Mouse (Mus musculus): Measurements from ENCODE around the gene Cdc34. TPM values are rescaled to one million over a fixed set of nuclear protein-coding genes. Genes with fewer than 3 reads are reported as not detected.

Gene Cdc34
- total and polyA plus RNA-seq, 2 experiments from 2014 or later = 61.9 to 67.9 TPM

DNA sequence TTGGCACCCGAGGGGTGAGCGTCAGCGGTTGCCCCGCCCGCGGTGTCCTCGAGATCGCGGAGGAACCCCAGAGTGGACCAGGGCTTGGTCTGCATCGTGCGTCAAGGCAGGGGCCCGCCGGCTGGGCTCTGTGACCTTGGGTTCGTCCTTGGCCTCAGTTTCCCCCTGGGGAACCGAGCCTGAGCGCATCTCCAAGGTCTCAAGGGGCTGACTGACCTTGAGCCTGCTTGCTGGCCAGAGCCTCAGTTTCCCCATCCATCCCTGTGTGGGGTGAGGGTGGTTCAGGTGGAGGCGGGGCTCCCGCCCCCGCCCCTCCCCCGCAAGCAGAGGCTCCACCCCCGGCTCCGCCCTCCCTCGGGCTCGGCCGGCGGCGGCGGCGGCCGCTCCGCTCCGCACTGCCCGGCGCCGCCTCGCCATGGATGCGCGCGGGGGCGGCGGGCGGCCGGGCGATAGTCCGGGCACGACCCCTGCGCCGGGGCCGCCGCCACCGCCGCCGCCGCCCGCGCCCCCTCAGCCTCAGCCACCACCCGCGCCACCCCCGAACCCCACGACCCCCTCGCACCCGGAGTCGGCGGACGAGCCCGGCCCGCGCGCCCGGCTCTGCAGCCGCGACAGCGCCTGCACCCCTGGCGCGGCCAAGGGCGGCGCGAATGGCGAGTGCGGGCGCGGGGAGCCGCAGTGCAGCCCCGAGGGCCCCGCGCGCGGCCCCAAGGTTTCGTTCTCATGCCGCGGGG, 34.4 kb downstream of the Cdc34 start, which contains the start of gene Hcn2:
Hcn2 (plus strand) TSS at position 381 of the 734 bp plus-strand sequence.
- H3K4me3 ChIP-seq (ENCODE audit: low read depth, low read length) = peak within 1 kb of the TSS; percentile 79
- H3K9me3 ChIP-seq (ENCODE audit: low read length) = no peaks in the 10 kb centered on the region
- peak within 1 kb of the TSS; percentile 62 for H3K27ac ChIP-seq (ENCODE audit: low read depth, low read length)
- H3K27me3 ChIP-seq (ENCODE audit: insufficient read depth, low read length) = peaks cover 12% of the 10 kb centered on the region
- H3K36me3 ChIP-seq (ENCODE audit: insufficient read depth) = peaks cover 6% of the 10 kb centered on the region
- WGBS = 5% methylated on average over 71 of the region's 91 CpGs
- H3K9ac ChIP-seq = peak within 1 kb of the TSS; percentile 72
- TF ChIP-seq CTCF (IDR thresholded peaks at IDR 0.05; ENCODE audit: low read depth) = no peak
- peak; percentile 65 for ATAC-seq
- peaks cover 12% of the 10 kb centered on the region for H3K4me1 ChIP-seq (ENCODE audit: insufficient read depth)
- peak within 1 kb of the TSS; percentile 93 for H3K4me2 ChIP-seq (ENCODE audit: low read depth)
- DNase-seq = peak; percentile 47

DNA sequence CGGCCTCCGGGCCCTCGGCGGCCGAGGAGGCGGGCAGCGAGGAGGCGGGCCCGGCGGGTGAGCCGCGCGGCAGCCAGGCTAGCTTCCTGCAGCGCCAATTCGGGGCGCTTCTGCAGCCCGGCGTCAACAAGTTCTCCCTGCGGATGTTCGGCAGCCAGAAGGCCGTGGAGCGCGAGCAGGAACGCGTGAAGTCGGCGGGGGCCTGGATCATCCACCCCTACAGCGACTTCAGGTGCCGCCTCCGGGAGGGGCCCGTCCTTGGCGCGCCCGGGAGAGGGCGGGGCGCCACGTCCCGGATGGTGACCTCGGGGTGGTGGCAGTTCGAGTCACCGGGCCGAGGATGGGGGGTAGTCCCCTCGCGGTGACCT, 35.0 kb downstream of the Cdc34 start:
- peaks cover 12% of the 10 kb centered on the region for H3K4me1 ChIP-seq (ENCODE audit: insufficient read depth)
- peak; percentile 52 for DNase-seq
- H3K27me3 ChIP-seq (ENCODE audit: insufficient read depth, low read length) = peaks cover 12% of the 10 kb centered on the region
- WGBS = 4% methylated on average over 41 of the region's 44 CpGs
- peak overlapping the region; percentile 79 for H3K4me3 ChIP-seq (ENCODE audit: low read depth, low read length)
- ATAC-seq = peak; percentile 53
- peak overlapping the region; percentile 93 for H3K4me2 ChIP-seq (ENCODE audit: low read depth)
- no peak for TF ChIP-seq CTCF (IDR thresholded peaks at IDR 0.05; ENCODE audit: low read depth)
- peak overlapping the region; percentile 72 for H3K9ac ChIP-seq
- H3K9me3 ChIP-seq (ENCODE audit: low read length) = no peaks in the 10 kb centered on the region
- H3K36me3 ChIP-seq (ENCODE audit: insufficient read depth) = peaks cover under 1% of the 10 kb centered on the region
- peak overlapping the region; percentile 62 for H3K27ac ChIP-seq (ENCODE audit: low read depth, low read length)

DNA sequence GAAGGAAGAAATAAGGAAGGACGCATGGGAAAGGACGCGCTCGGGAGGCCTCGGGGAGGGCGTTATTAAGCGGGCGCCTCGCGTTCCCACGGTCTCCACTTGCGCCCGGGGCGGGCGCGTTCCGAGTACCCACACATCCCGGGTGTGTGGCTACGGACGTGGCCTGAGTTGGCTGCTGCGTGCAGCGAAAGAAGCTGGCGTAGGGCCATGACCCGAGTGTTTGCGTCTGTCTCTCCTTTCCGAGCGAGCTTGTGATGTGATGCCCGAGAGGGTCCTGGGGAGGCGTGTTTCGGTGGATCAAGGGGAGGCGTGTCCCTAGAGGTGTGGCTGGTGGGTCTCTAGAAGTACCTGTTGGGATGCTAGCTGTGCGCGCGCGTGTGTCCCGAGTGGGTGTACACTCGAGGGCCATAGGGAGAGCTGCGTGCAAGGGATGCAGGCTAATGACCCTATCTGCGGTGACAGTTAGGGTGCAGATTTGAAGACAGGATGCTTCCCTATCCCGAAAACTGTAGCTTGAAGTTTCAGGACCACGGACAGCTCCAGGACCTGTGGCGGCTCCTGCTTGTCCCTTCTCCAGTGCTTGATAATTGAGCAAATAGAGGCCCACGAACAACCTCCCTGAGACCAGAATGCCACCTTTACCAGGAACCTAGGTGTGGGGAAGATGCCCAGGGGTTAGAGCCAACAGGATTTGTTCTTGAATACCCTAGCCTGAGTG, 35.8 kb downstream of the Cdc34 start:
- Histone ChIP-seq H3K4me3 (ENCODE audit: low read depth, low read length) (peak overlapping the region; percentile 79), H3K9me3 (ENCODE audit: low read length) (no peaks in the 10 kb centered on the region), H3K36me3 (ENCODE audit: insufficient read depth) (no peaks in the 10 kb centered on the region), H3K4me1 (ENCODE audit: insufficient read depth) (peaks cover 12% of the 10 kb centered on the region), H3K27ac (ENCODE audit: low read depth, low read length) (no peak overlapping the region), H3K4me2 (ENCODE audit: low read depth) (peak overlapping the region; percentile 93), H3K9ac (peak overlapping the region; percentile 72), H3K27me3 (ENCODE audit: insufficient read depth, low read length) (peaks cover 12% of the 10 kb centered on the region)
- WGBS = 5% methylated on average over 43 of the region's 43 CpGs
- peak; percentile 47 for DNase-seq
- no peak for TF ChIP-seq CTCF (IDR thresholded peaks at IDR 0.05; ENCODE audit: low read depth)
- peak; percentile 32; the same call in 1 of the 2 replicates for ATAC-seq

DNA sequence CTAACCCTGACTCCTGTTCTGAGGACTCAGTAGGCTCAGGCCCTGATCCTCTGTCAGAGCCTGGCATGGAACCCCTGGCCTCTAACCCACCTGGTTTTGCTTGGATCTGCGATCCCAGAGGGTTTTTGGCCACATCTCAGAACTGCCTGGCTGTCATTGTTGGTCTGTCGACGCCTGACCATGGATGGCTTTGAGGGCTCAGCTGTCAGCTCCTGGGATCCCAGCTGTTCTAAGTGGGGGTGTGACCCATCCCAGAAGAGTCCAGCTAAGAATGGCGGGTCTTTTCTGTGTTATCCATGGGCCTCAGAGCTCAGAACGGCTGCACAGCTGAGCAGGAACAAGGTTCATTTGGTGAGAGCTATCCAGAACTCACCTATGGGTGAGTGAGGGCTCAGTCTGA, 39.1 kb downstream of the Cdc34 start:
- 72% methylated on average over 5 of the region's 5 CpGs for WGBS
- H3K4me3 ChIP-seq (ENCODE audit: low read depth, low read length) = no peak overlapping the region
- H3K27me3 ChIP-seq (ENCODE audit: insufficient read depth, low read length) = peaks cover 2% of the 10 kb centered on the region; the same call in 1 of the 2 replicates
- DNase-seq (no peak), ATAC-seq (no peak)
- H3K9me3 ChIP-seq (ENCODE audit: low read length) = no peaks in the 10 kb centered on the region
- H3K4me1 ChIP-seq (ENCODE audit: insufficient read depth) = peaks cover 9% of the 10 kb centered on the region
- peaks cover 4% of the 10 kb centered on the region; the same call in 1 of the 2 replicates for H3K36me3 ChIP-seq (ENCODE audit: insufficient read depth)
- no peak overlapping the region for H3K4me2 ChIP-seq (ENCODE audit: low read depth)
- no peak for TF ChIP-seq CTCF (IDR thresholded peaks at IDR 0.05; ENCODE audit: low read depth)
- no peak overlapping the region for H3K9ac ChIP-seq
- H3K27ac ChIP-seq (ENCODE audit: low read depth, low read length) = no peak overlapping the region

DNA sequence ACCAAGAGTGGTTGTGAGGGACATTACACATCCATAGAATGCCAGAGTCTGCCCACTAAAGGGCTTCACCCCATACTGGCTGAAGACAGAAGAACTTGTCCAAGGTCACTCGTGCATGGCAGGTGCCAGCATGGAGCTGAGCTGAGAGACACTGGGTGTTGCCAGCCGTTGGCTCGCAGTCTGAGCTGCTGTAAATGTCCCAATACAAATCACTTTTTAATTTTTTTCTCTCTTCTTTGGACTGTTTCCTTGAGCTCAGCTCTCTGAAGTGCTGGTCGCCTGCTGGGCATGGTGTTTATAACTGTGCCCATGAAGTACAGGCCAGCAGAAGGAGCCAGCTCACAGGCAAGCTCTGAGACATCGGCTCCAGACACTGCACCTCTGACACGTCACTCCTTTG, 41.1 kb downstream of the Cdc34 start:
- Histone ChIP-seq H3K36me3 (ENCODE audit: insufficient read depth) (peaks cover 4% of the 10 kb centered on the region; the same call in 1 of the 2 replicates), H3K4me1 (ENCODE audit: insufficient read depth) (peaks cover under 1% of the 10 kb centered on the region; the same call in 1 of the 2 replicates), H3K4me2 (ENCODE audit: low read depth) (no peak overlapping the region), H3K9ac (no peak overlapping the region), H3K9me3 (ENCODE audit: low read length) (no peaks in the 10 kb centered on the region), H3K4me3 (ENCODE audit: low read depth, low read length) (no peak overlapping the region), H3K27ac (ENCODE audit: low read depth, low read length) (no peak overlapping the region), H3K27me3 (ENCODE audit: insufficient read depth, low read length) (no peaks in the 10 kb centered on the region; the same call in 1 of the 2 replicates)
- peak; percentile 48 for ATAC-seq
- no peak for TF ChIP-seq CTCF (IDR thresholded peaks at IDR 0.05; ENCODE audit: low read depth)
- 54% methylated on average over 6 of the region's 6 CpGs for WGBS
- DNase-seq = no peak

DNA sequence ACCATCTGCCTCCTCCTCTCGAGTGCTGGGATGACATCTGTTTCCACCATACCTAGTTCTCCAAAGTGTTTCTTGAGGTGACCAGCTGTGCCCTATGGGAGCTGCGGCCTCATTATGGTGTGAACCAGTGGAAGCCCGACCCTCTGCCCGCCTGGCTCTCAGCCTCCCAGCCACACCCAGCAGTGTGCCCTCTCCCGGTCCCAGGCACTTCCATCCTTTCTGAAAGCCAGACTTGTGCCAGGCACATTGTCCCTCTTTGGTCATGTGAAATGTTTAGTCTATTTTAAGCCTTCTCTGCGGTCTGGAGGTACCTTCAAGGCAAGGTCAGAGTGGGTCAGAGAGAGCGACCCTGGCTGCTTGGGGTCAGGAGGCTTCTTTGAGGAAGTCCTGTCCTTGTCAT, 41.7 kb downstream of the Cdc34 start:
- no peak overlapping the region for H3K4me3 ChIP-seq (ENCODE audit: low read depth, low read length)
- no peak for TF ChIP-seq CTCF (IDR thresholded peaks at IDR 0.05; ENCODE audit: low read depth)
- H3K4me2 ChIP-seq (ENCODE audit: low read depth) = no peak overlapping the region
- ATAC-seq = no peak
- whole genome bisulfite sequencing = 89% methylated on average over 7 of the region's 7 CpGs
- no peak overlapping the region for H3K9ac ChIP-seq
- DNase-seq = no peak
- H3K4me1 ChIP-seq (ENCODE audit: insufficient read depth) = no peaks in the 10 kb centered on the region
- H3K27ac ChIP-seq (ENCODE audit: low read depth, low read length) = no peak overlapping the region
- no peaks in the 10 kb centered on the region for H3K27me3 ChIP-seq (ENCODE audit: insufficient read depth, low read length)
- no peaks in the 10 kb centered on the region for H3K9me3 ChIP-seq (ENCODE audit: low read length)
- H3K36me3 ChIP-seq (ENCODE audit: insufficient read depth) = peaks cover 4% of the 10 kb centered on the region; the same call in 1 of the 2 replicates

DNA sequence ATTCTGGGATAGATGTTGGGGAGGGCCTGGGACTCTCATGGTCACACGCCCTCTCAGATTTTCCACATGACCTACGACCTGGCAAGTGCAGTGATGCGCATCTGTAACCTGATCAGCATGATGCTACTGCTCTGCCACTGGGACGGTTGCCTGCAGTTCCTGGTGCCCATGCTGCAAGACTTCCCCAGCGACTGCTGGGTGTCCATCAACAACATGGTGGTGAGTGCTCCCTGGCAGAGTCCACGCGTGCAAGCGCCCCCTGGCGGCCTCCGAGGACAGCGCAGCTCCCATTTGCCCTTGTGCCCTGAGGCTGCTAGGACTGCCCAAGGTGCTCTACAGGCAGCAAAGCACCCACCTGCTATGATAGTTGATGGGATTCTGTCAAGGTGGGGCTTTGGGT, 44.1 kb downstream of the Cdc34 start:
- H3K27me3 ChIP-seq (ENCODE audit: insufficient read depth, low read length) = no peaks in the 10 kb centered on the region
- WGBS = 34% methylated on average over 11 of the region's 11 CpGs
- no peak overlapping the region for H3K4me2 ChIP-seq (ENCODE audit: low read depth)
- DNase-seq (no peak), ATAC-seq (no peak)
- no peaks in the 10 kb centered on the region for H3K4me1 ChIP-seq (ENCODE audit: insufficient read depth)
- no peak overlapping the region for H3K9ac ChIP-seq
- no peaks in the 10 kb centered on the region for H3K9me3 ChIP-seq (ENCODE audit: low read length)
- no peak overlapping the region for H3K27ac ChIP-seq (ENCODE audit: low read depth, low read length)
- H3K4me3 ChIP-seq (ENCODE audit: low read depth, low read length) = no peak overlapping the region
- peaks cover 4% of the 10 kb centered on the region; the same call in 1 of the 2 replicates for H3K36me3 ChIP-seq (ENCODE audit: insufficient read depth)
- TF ChIP-seq CTCF (IDR thresholded peaks at IDR 0.05; ENCODE audit: low read depth) = peak; percentile 58
